Mouse (Mus musculus): ENCODE results near the gene Tshr. TPM values are rescaled to one million over a fixed set of nuclear protein-coding genes. Genes with fewer than 3 reads are reported as not detected.
"Not testable (repeated sequence)": the region's sequence is repeated elsewhere in the genome, so short reads cannot be mapped to it uniquely, and the experiment has no call there.

The Tshr gene
- polyA plus RNA-seq, 3 experiments from 2014 or later = not detected

- no peak for ATAC-seq
Observed at GRCm38 (mm10) chr12:91500475-91500874, 116.1 kb downstream of the Tshr start.

- no peak for ATAC-seq
Observed at GRCm38 (mm10) chr12:91511766-91512165, 127.4 kb downstream of the Tshr start.

- ATAC-seq = no peak
Observed at GRCm38 (mm10) chr12:91513980-91514379, 129.6 kb downstream of the Tshr start.

- no peak for ATAC-seq
Observed at GRCm38 (mm10) chr12:91517808-91518207, 133.4 kb downstream of the Tshr start.

- ATAC-seq = peak; percentile 99
Observed at GRCm38 (mm10) chr12:91523626-91524025, 139.3 kb downstream of the Tshr start.

- ATAC-seq = no peak
Observed at GRCm38 (mm10) chr12:91534514-91534913, 150.2 kb downstream of the Tshr start.

GRCm38 (mm10) chr12:91540202-91540601, 155.8 kb downstream of the Tshr start:
- ATAC-seq = no peak

- ATAC-seq = no peak
Observed at GRCm38 (mm10) chr12:91549471-91549870, 165.1 kb downstream of the Tshr start.

GRCm38 (mm10) chr12:91551773-91552526, 167.6 kb downstream of the Tshr start:
- no peak for ATAC-seq

GRCm38 (mm10) chr12:91557358-91558005, 173.1 kb downstream of the Tshr start:
- not testable (repeated sequence) for ATAC-seq

- not testable (repeated sequence) for ATAC-seq
Observed at GRCm38 (mm10) chr12:91558152-91558551, 173.8 kb downstream of the Tshr start.

- ATAC-seq = no peak
Observed at GRCm38 (mm10) chr12:91567145-91567544, 182.8 kb downstream of the Tshr start.

GRCm38 (mm10) chr12:91569255-91569654, 184.9 kb downstream of the Tshr start:
- ATAC-seq = no peak

GRCm38 (mm10) chr12:91571708-91572107, 187.3 kb downstream of the Tshr start:
- no peak for ATAC-seq

GRCm38 (mm10) chr12:91579665-91580064, 195.3 kb downstream of the Tshr start:
- no peak for ATAC-seq

- ATAC-seq = no peak
Observed at GRCm38 (mm10) chr12:91581204-91582070, 197.1 kb downstream of the Tshr start.

- ATAC-seq = no peak
Observed at GRCm38 (mm10) chr12:91582362-91583002, 198.1 kb downstream of the Tshr start.

- no peak for ATAC-seq
Observed at GRCm38 (mm10) chr12:91583409-91583808, 199.0 kb downstream of the Tshr start.

GRCm38 (mm10) chr12:91585206-91585605, 200.8 kb downstream of the Tshr start:
- no peak for ATAC-seq

- ATAC-seq = not testable (repeated sequence)
Observed at GRCm38 (mm10) chr12:91585815-91586214, 201.5 kb downstream of the Tshr start.

- ATAC-seq = no peak
Observed at GRCm38 (mm10) chr12:91587077-91587476, 202.7 kb downstream of the Tshr start.

GRCm38 (mm10) chr12:91587491-91588033, 203.2 kb downstream of the Tshr start:
- ATAC-seq = no peak

Measured in inflammation-experienced regulatory T-cells, adult 6 months (primary cell).